Mouse (Mus musculus) lung, embryonic 14.5 days (tissue): ENCODE measurements around the gene Plcz1. TPM values are rescaled to one million over a fixed set of nuclear protein-coding genes. Genes with fewer than 3 reads are reported as not detected.

Experiments used
- ATAC-seq: fragments of 200-750 bp; cut with Nextera tagmentation; 2 replicates; pipeline ENCODE4 v1.8.0; 2017; ENCODE audit warnings: mild to moderate bottlenecking, moderate TSS enrichment, moderate library complexity; ENCODE audit not compliant: insufficient read depth
- DNase-seq: peaks from one replicate; pipeline ENCODE4 v3.0.0-alpha.2; 2015
- H3K27ac ChIP-seq: fragments of 300-500 bp; sonication (generic); 2 replicates; pipeline ENCODE4 v1.5.1; 2014; ENCODE audit warnings: low read depth, mild to moderate bottlenecking, moderate library complexity
- H3K27me3 ChIP-seq: fragments of 300-500 bp; sonication (generic); 2 replicates; pipeline ENCODE4 v1.6.1; 2014; ENCODE audit warnings: low read length, control low read depth; ENCODE audit not compliant: insufficient read depth
- H3K36me3 ChIP-seq: fragments of 300-500 bp; sonication (generic); 2 replicates; pipeline ENCODE4 v1.6.1; 2014; ENCODE audit warnings: control low read depth; ENCODE audit not compliant: insufficient read depth
- H3K4me1 ChIP-seq: fragments of 300-500 bp; sonication (generic); 2 replicates; pipeline ENCODE4 v1.6.1; 2014; ENCODE audit warnings: antibody characterized with exemption, control low read depth; ENCODE audit not compliant: insufficient read depth
- H3K4me2 ChIP-seq: fragments of 300-500 bp; sonication (generic); 2 replicates; pipeline ENCODE4 v1.6.1; 2014; ENCODE audit warnings: mild to moderate bottlenecking
- H3K4me3 ChIP-seq: fragments of 300-500 bp; sonication (generic); 2 replicates; pipeline ENCODE4 v1.5.1; 2014; ENCODE audit warnings: low read depth, low read length
- H3K9ac ChIP-seq: fragments of 300-500 bp; sonication (generic); 2 replicates; pipeline ENCODE4 v1.6.1; 2014
- H3K9me3 ChIP-seq: fragments of 300-500 bp; sonication (generic); 2 replicates; pipeline ENCODE4 v1.6.1; 2016; ENCODE audit warnings: low read depth, low read length, control low read depth
- CTCF ChIP-seq: IDR thresholded peaks from 2 replicates; pipeline ENCODE4 v1.5.1; 2016; ENCODE audit warnings: antibody characterized with exemption, low read depth
- WGBS: fragments of 180-500 bp; shearing (Covaris S2); extraction: QIAGEN DNeasy Blood & Tissue Kit; methylation state at CpG from one replicate; pipeline ENCODE4 v1.1.7; 2014; 5-methylcytosine and 5-hydroxymethylcytosine counted together
- polyA plus RNA-seq: library from polyadenylated mRNA; unstranded; fragments of >200 nt; fragmentation: Nextera tagmentation; extraction: Ambion mirVana; gene quantifications from 2 replicates; pipeline ENCODE4 v1.2.1, GENCODE M21; 2014

Gene Plcz1
- polyA plus RNA-seq, 1 experiment from 2014 or later = not detected

- DNase-seq = peak; percentile 77
Observed at GRCm38 (mm10) chr6:139978114-139978513, 63.1 kb downstream of the Plcz1 start.

GRCm38 (mm10) chr6:139974668-139975067 lies 66.6 kb downstream of the Plcz1 start:
- 83% methylated on average over 5 of the region's 5 CpGs for WGBS
- Histone ChIP-seq H3K9me3 (no peaks in the 10 kb centered on the region), H3K4me2 (no peak overlapping the region)

More at GRCm38 (mm10) chr6:139978114-139978513, 63.1 kb downstream of the Plcz1 start:
- ATAC-seq = peak; percentile 68
- 0 out of 2 replicates have a peak, but pooled peaks cover 3% of the 10 kb centered on the region for H3K4me1 ChIP-seq
- no peak for TF ChIP-seq CTCF
- H3K4me3 ChIP-seq = no peak overlapping the region
- no peaks in the 10 kb centered on the region for H3K9me3 ChIP-seq
- H3K27ac ChIP-seq = no peak overlapping the region
- H3K36me3 ChIP-seq = no peaks in the 10 kb centered on the region
- 39% methylated on average over 3 of the region's 3 CpGs for WGBS
- no peak overlapping the region for H3K4me2 ChIP-seq
- H3K9ac ChIP-seq = no peak overlapping the region
- no peaks in the 10 kb centered on the region for H3K27me3 ChIP-seq

GRCm38 (mm10) chr6:139971608-139972298 lies 69.5 kb downstream of the Plcz1 start:
- no peaks in the 10 kb centered on the region for H3K9me3 ChIP-seq
- H3K4me2 ChIP-seq = no peak overlapping the region
- ATAC-seq (no peak), DNase-seq (no peak)
- no peak overlapping the region for H3K4me3 ChIP-seq
- no peaks in the 10 kb centered on the region for H3K36me3 ChIP-seq
- WGBS = 66% methylated on average over 4 of the region's 4 CpGs
- no peaks in the 10 kb centered on the region for H3K4me1 ChIP-seq
- TF ChIP-seq CTCF = no peak
- H3K27me3 ChIP-seq = no peaks in the 10 kb centered on the region
- H3K27ac ChIP-seq = no peak overlapping the region
- no peak overlapping the region for H3K9ac ChIP-seq

More at GRCm38 (mm10) chr6:139974668-139975067, 66.6 kb downstream of the Plcz1 start:
- DNase-seq (no peak), ATAC-seq (no peak)
- H3K27me3 ChIP-seq = no peaks in the 10 kb centered on the region
- H3K36me3 ChIP-seq = no peaks in the 10 kb centered on the region
- H3K27ac ChIP-seq = no peak overlapping the region
- no peak for TF ChIP-seq CTCF
- 0 out of 2 replicates have a peak, but pooled peaks cover 3% of the 10 kb centered on the region for H3K4me1 ChIP-seq
- H3K9ac ChIP-seq = no peak overlapping the region
- H3K4me3 ChIP-seq = no peak overlapping the region

GRCm38 (mm10) chr6:139966684-139967083 lies 74.6 kb downstream of the Plcz1 start:
- 48% methylated on average over 6 of the region's 6 CpGs for WGBS
- no peak overlapping the region for H3K4me2 ChIP-seq
- H3K27me3 ChIP-seq = no peaks in the 10 kb centered on the region
- H3K9ac ChIP-seq = no peak overlapping the region
- H3K36me3 ChIP-seq = no peaks in the 10 kb centered on the region
- ATAC-seq (no peak), DNase-seq (no peak)
- H3K4me1 ChIP-seq = no peaks in the 10 kb centered on the region
- no peak for TF ChIP-seq CTCF
- no peaks in the 10 kb centered on the region for H3K9me3 ChIP-seq
- no peak overlapping the region for H3K4me3 ChIP-seq
- no peak overlapping the region for H3K27ac ChIP-seq

GRCm38 (mm10) chr6:139964895-139965294 lies 76.4 kb downstream of the Plcz1 start:
- no peaks in the 10 kb centered on the region for H3K27me3 ChIP-seq
- no peaks in the 10 kb centered on the region for H3K4me1 ChIP-seq
- no peaks in the 10 kb centered on the region for H3K36me3 ChIP-seq
- no peak overlapping the region for H3K9ac ChIP-seq
- no peak overlapping the region for H3K4me3 ChIP-seq
- DNase-seq (no peak), ATAC-seq (no peak)
- H3K27ac ChIP-seq = no peak overlapping the region
- TF ChIP-seq CTCF = no peak
- 70% methylated on average over 3 of the region's 3 CpGs for WGBS
- no peak overlapping the region for H3K4me2 ChIP-seq
- H3K9me3 ChIP-seq = no peaks in the 10 kb centered on the region

- H3K4me1 ChIP-seq = no peaks in the 10 kb centered on the region
- H3K4me2 ChIP-seq = no peak overlapping the region
- no peaks in the 10 kb centered on the region for H3K36me3 ChIP-seq
- H3K27me3 ChIP-seq = no peaks in the 10 kb centered on the region
- no peak overlapping the region for H3K9ac ChIP-seq
- H3K9me3 ChIP-seq = no peaks in the 10 kb centered on the region
- H3K4me3 ChIP-seq = no peak overlapping the region
- ATAC-seq (no peak), DNase-seq (no peak)
- no peak overlapping the region for H3K27ac ChIP-seq
- 48% methylated on average over 3 of the region's 3 CpGs for WGBS
- TF ChIP-seq CTCF = no peak
Observed at GRCm38 (mm10) chr6:139963775-139964174, 77.5 kb downstream of the Plcz1 start.

GRCm38 (mm10) chr6:139957531-139958241 lies 83.6 kb downstream of the Plcz1 start:
- H3K27ac ChIP-seq = no peak overlapping the region
- no peak for TF ChIP-seq CTCF
- no peaks in the 10 kb centered on the region for H3K4me1 ChIP-seq
- ATAC-seq (no peak), DNase-seq (peak; percentile 58)
- H3K9me3 ChIP-seq = no peaks in the 10 kb centered on the region
- H3K27me3 ChIP-seq = no peaks in the 10 kb centered on the region
- H3K4me2 ChIP-seq = no peak overlapping the region
- no peak overlapping the region for H3K4me3 ChIP-seq
- H3K9ac ChIP-seq = no peak overlapping the region
- WGBS = 43% methylated on average over 7 of the region's 7 CpGs
- H3K36me3 ChIP-seq = no peaks in the 10 kb centered on the region
